Mouse (Mus musculus): Measurements from ENCODE around the gene Dhx32. TPM values are rescaled to one million over a fixed set of nuclear protein-coding genes. Genes with fewer than 3 reads are reported as not detected.
"Not testable (repeated sequence)": the region's sequence is repeated elsewhere in the genome, so short reads cannot be mapped to it uniquely, and the experiment has no call there.

The Dhx32 gene
- polyA plus RNA-seq, 2 experiments, result 6.8 to 10.6 TPM

DNA sequence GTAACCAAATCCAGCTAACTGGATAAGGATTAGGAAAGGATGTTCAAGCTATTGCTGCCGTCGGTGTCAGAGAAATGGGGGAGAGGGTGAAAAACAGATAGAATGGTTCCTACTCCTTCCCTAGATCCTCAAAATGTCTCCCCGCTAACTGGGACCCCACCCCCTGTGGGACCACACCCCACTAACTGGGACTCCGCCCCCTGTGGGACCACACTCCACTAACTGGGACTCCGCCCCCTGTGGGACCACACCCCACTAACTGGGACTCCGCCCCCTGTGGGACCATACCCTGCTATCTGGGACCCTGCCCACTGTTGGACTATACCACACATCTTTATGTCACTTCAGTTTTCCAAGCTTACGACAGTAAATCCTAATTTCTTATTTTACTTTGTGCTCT lies 78.6 kb downstream of the Dhx32 start:
- Histone ChIP-seq H3K27ac (peak overlapping the region; percentile 50), H3K9me3 (ENCODE audit: control insufficient read depth, low read length) (no peaks in the 10 kb centered on the region), H3K9ac (replicated peaks) (no peak overlapping the region), H3K4me2 (ENCODE audit: low read depth) (peak overlapping the region; percentile 24), H3K27me3 (ENCODE audit: control insufficient read depth, insufficient read depth, low read length) (no peaks in the 10 kb centered on the region), H3K4me1 (replicated peaks; ENCODE audit: control insufficient read depth in 2 of 2, insufficient read depth in 2 of 2, low read length in 1 of 2) (peaks cover 41 to 45% of the 10 kb centered on the region in 2 experiments), H3K36me3 (replicated peaks; ENCODE audit: control insufficient read depth, insufficient read depth, low read depth) (peaks cover 29% of the 10 kb centered on the region), H3K4me3 (ENCODE audit: insufficient read depth in 1 of 2, low read depth in 2 of 2, low read length in 2 of 2) (no peak overlapping the region)
- WGBS (ENCODE audit: insufficient replicate concordance), result 88% methylated on average over 7 of the region's 7 CpGs
- DNase-seq (ENCODE audit: low read depth in 3 of 3, low spot score in 3 of 3) (no peak), ATAC-seq (ENCODE audit: insufficient read depth) (no peak)
- TF ChIP-seq EP300 (IDR thresholded peaks at IDR 0.05; ENCODE audit: low read depth), result no peak
- no peak for TF ChIP-seq CTCF (IDR thresholded peaks at IDR 0.05; ENCODE audit: low read depth)

DNA sequence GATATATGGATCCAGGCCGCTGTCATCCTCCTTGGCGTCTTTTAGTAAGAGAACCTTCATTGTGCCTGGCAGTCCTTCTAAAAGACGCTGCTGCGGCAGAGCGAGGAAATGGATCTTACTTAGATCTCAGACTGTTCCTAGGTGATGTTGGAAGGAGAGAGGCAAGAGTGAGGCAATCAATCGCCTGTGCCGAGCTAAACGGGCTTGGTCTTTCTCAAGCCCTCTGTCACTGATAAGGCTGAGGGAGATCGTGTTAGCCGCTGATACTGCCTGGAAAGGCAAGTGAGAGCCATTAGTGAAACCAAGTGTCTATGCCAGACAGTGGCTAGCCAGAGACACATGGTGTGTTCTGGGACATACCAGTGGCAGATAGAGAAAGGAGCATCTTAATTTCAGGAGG lies 80.2 kb downstream of the Dhx32 start:
- Histone ChIP-seq H3K4me1 (replicated peaks; ENCODE audit: control insufficient read depth in 2 of 2, insufficient read depth in 2 of 2, low read length in 1 of 2) (peaks cover 41 to 52% of the 10 kb centered on the region in 2 experiments), H3K27me3 (ENCODE audit: control insufficient read depth, insufficient read depth, low read length) (no peaks in the 10 kb centered on the region), H3K4me2 (ENCODE audit: low read depth) (peak overlapping the region; percentile 97), H3K36me3 (replicated peaks; ENCODE audit: control insufficient read depth, insufficient read depth, low read depth) (peaks cover 38% of the 10 kb centered on the region), H3K4me3 (ENCODE audit: insufficient read depth in 1 of 2, low read depth in 2 of 2, low read length in 2 of 2) (peak overlapping the region; percentile 82 to 86), H3K9ac (replicated peaks) (peak overlapping the region; percentile 97), H3K9me3 (ENCODE audit: control insufficient read depth, low read length) (no peaks in the 10 kb centered on the region), H3K27ac (peak overlapping the region; percentile 96)
- ATAC-seq (ENCODE audit: insufficient read depth), result peak; percentile 82
- 13% methylated on average over 10 of the region's 10 CpGs for WGBS (ENCODE audit: insufficient replicate concordance)
- TF ChIP-seq EP300 (IDR thresholded peaks at IDR 0.05; ENCODE audit: low read depth) (peak; percentile 97), CTCF (IDR thresholded peaks at IDR 0.05; ENCODE audit: low read depth) (no peak)
- DNase-seq (ENCODE audit: low read depth in 3 of 3, low spot score in 3 of 3), result peak; percentile 91 to 94 (median 92)

GRCm38 (mm10) chr7:133701366-133701765 lies 81.2 kb downstream of the Dhx32 start:
- peak overlapping the region; percentile 97 for H3K4me2 ChIP-seq (ENCODE audit: low read depth)
- H3K36me3 ChIP-seq (replicated peaks; ENCODE audit: control insufficient read depth, insufficient read depth, low read depth), result peaks cover 47% of the 10 kb centered on the region
- no peak for DNase-seq (ENCODE audit: low read depth in 3 of 3, low spot score in 3 of 3)
- 42% methylated on average over 7 of the region's 7 CpGs for WGBS (ENCODE audit: insufficient replicate concordance)
- peak overlapping the region; percentile 82 to 86 for H3K4me3 ChIP-seq (ENCODE audit: insufficient read depth in 1 of 2, low read depth in 2 of 2, low read length in 2 of 2)
- H3K27ac ChIP-seq, result peak overlapping the region; percentile 96
- peaks cover 50 to 60% of the 10 kb centered on the region in 2 experiments for H3K4me1 ChIP-seq (replicated peaks; ENCODE audit: control insufficient read depth in 2 of 2, insufficient read depth in 2 of 2, low read length in 1 of 2)
- peak overlapping the region; percentile 97 for H3K9ac ChIP-seq (replicated peaks)
- no peak for TF ChIP-seq EP300 (IDR thresholded peaks at IDR 0.05; ENCODE audit: low read depth)
- TF ChIP-seq CTCF (IDR thresholded peaks at IDR 0.05; ENCODE audit: low read depth), result no peak
- H3K9me3 ChIP-seq (ENCODE audit: control insufficient read depth, low read length), result no peaks in the 10 kb centered on the region
- no peaks in the 10 kb centered on the region for H3K27me3 ChIP-seq (ENCODE audit: control insufficient read depth, insufficient read depth, low read length)
- no peak for ATAC-seq (ENCODE audit: insufficient read depth)

GRCm38 (mm10) chr7:133699885-133700284 lies 82.6 kb downstream of the Dhx32 start:
- Histone ChIP-seq H3K27ac (peak overlapping the region; percentile 96), H3K4me1 (replicated peaks; ENCODE audit: control insufficient read depth in 2 of 2, insufficient read depth in 2 of 2, low read length in 1 of 2) (peaks cover 54 to 62% of the 10 kb centered on the region in 2 experiments)

GRCm38 (mm10) chr7:133698021-133698709 lies 84.4 kb downstream of the Dhx32 start:
- H3K4me1 ChIP-seq (replicated peaks; ENCODE audit: control insufficient read depth in 2 of 2, insufficient read depth in 2 of 2, low read length in 1 of 2), result peaks cover 38 to 47% of the 10 kb centered on the region in 2 experiments
- peak overlapping the region; percentile 59 to 82 for H3K4me3 ChIP-seq (ENCODE audit: insufficient read depth in 1 of 2, low read depth in 2 of 2, low read length in 2 of 2)
- ATAC-seq (ENCODE audit: insufficient read depth), result peak; percentile 81
- TF ChIP-seq CTCF (IDR thresholded peaks at IDR 0.05; ENCODE audit: low read depth) (no peak), EP300 (IDR thresholded peaks at IDR 0.05; ENCODE audit: low read depth) (peak; percentile 97)
- H3K27ac ChIP-seq, result peak overlapping the region; percentile 96
- peak overlapping the region; percentile 97 for H3K9ac ChIP-seq (replicated peaks)
- H3K9me3 ChIP-seq (ENCODE audit: control insufficient read depth, low read length), result no peaks in the 10 kb centered on the region
- DNase-seq (ENCODE audit: low read depth in 3 of 3, low spot score in 3 of 3), result peak; percentile 80 to 87 (median 83)
- peaks cover 68% of the 10 kb centered on the region for H3K36me3 ChIP-seq (replicated peaks; ENCODE audit: control insufficient read depth, insufficient read depth, low read depth)
- peak overlapping the region; percentile 97 for H3K4me2 ChIP-seq (ENCODE audit: low read depth)
- H3K27me3 ChIP-seq (ENCODE audit: control insufficient read depth, insufficient read depth, low read length), result no peaks in the 10 kb centered on the region
- WGBS (ENCODE audit: insufficient replicate concordance), result 11% methylated on average over 12 of the region's 12 CpGs

More at GRCm38 (mm10) chr7:133699885-133700284, 82.6 kb downstream of the Dhx32 start:
- Histone ChIP-seq H3K9ac (replicated peaks) (peak overlapping the region; percentile 97), H3K4me3 (ENCODE audit: insufficient read depth in 1 of 2, low read depth in 2 of 2, low read length in 2 of 2) (peak overlapping the region; percentile 82 to 86), H3K36me3 (replicated peaks; ENCODE audit: control insufficient read depth, insufficient read depth, low read depth) (peaks cover 62% of the 10 kb centered on the region), H3K9me3 (ENCODE audit: control insufficient read depth, low read length) (no peaks in the 10 kb centered on the region), H3K27me3 (ENCODE audit: control insufficient read depth, insufficient read depth, low read length) (no peaks in the 10 kb centered on the region), H3K4me2 (ENCODE audit: low read depth) (peak overlapping the region; percentile 97)
- no peak for TF ChIP-seq CTCF (IDR thresholded peaks at IDR 0.05; ENCODE audit: low read depth)
- TF ChIP-seq EP300 (IDR thresholded peaks at IDR 0.05; ENCODE audit: low read depth), result no peak
- ATAC-seq (ENCODE audit: insufficient read depth), result no peak
- no peak for DNase-seq (ENCODE audit: low read depth in 3 of 3, low spot score in 3 of 3)
- 58% methylated on average over 4 of the region's 4 CpGs for WGBS (ENCODE audit: insufficient replicate concordance)

- not testable (repeated sequence) for H3K4me1 ChIP-seq (replicated peaks; ENCODE audit: control insufficient read depth in 2 of 2, insufficient read depth in 2 of 2, low read length in 1 of 2); H3K27me3 ChIP-seq (ENCODE audit: control insufficient read depth, insufficient read depth, low read length); H3K9me3 ChIP-seq (ENCODE audit: control insufficient read depth, low read length); H3K4me2 ChIP-seq (ENCODE audit: low read depth); DNase-seq (ENCODE audit: low read depth in 3 of 3, low spot score in 3 of 3); H3K4me3 ChIP-seq (ENCODE audit: insufficient read depth in 1 of 2, low read depth in 2 of 2, low read length in 2 of 2); ATAC-seq (ENCODE audit: insufficient read depth); H3K9ac ChIP-seq (replicated peaks); H3K27ac ChIP-seq
- H3K36me3 ChIP-seq (replicated peaks; ENCODE audit: control insufficient read depth, insufficient read depth, low read depth), result peaks cover 50% of the 10 kb centered on the region
Observed at GRCm38 (mm10) chr7:133685644-133686043, 96.9 kb downstream of the Dhx32 start.

All from liver, embryonic 14.5 days (tissue).